ENCODE assay signal across 8 mouse cellular contexts in genomic region chrX:36111622-36112421, GRCm38 (mm10). TPM values are rescaled to one million over a fixed set of nuclear protein-coding genes. Genes with fewer than 3 reads are reported as not detected.
A peak's percentile ranks its signal among the peaks of the same experiment; 100 is the strongest.
DNase-seq lines count a peak whose midpoint lies in the region; ATAC-seq and TF ChIP-seq lines count a peak whose summit lies in the region.

Gene Il13ra1 (plus strand): TSS chrX:36112110.

- H3K36me3 ChIP-seq in C2C12 (ENCODE audit: control insufficient read depth, insufficient read depth), result no peaks in the 10 kb centered on the region
- no peaks in the 10 kb centered on the region for H3K36me3 ChIP-seq in embryonic facial prominence, embryonic 15.5 days
- H3K36me3 ChIP-seq in heart, embryonic 14.5 days (ENCODE audit: control insufficient read depth, insufficient read depth, low read length), result no peaks in the 10 kb centered on the region
- no peaks in the 10 kb centered on the region for H3K36me3 ChIP-seq in kidney, embryonic 16.5 days (ENCODE audit: insufficient read depth, low read length)
- H3K36me3 ChIP-seq in lung, embryonic 16.5 days (ENCODE audit: control insufficient read depth, insufficient read depth, low read length), result no peaks in the 10 kb centered on the region

- DNase-seq in adrenal gland, postnatal 25 days, result peak; percentile 37
- peak; percentile 5 for DNase-seq in ovary, adult 18-20 months (ENCODE audit: low spot score)
- peak; percentile 8 for DNase-seq in urinary bladder, postnatal 10 days (ENCODE audit: low spot score)

- H3K9ac ChIP-seq in embryonic facial prominence, embryonic 15.5 days, result no peak within 1 kb of the TSS; the same call in 1 of the 2 replicates
- peak within 1 kb of the TSS; percentile 75 for H3K9ac ChIP-seq in heart, embryonic 14.5 days (ENCODE audit: low read length)
- peak within 1 kb of the TSS; percentile 74 for H3K9ac ChIP-seq in kidney, embryonic 16.5 days (replicated peaks; ENCODE audit: low read length)
- H3K9ac ChIP-seq in lung, embryonic 16.5 days (ENCODE audit: low read length), result peak within 1 kb of the TSS; percentile 68

- peak within 1 kb of the TSS; percentile 26 for H3K4me3 ChIP-seq in C2C12 (ENCODE audit: insufficient read depth, poor library complexity, severe bottlenecking)
- H3K4me3 ChIP-seq in embryonic facial prominence, embryonic 15.5 days (replicated peaks), result peak within 1 kb of the TSS; percentile 52
- H3K4me3 ChIP-seq in heart, embryonic 14.5 days (ENCODE audit: control insufficient read depth in 1 of 2, insufficient read depth in 1 of 2, low read depth in 1 of 2, low read length in 2 of 2), result peak within 1 kb of the TSS; percentile 55 to 82
- peak within 1 kb of the TSS; percentile 57 for H3K4me3 ChIP-seq in kidney, embryonic 16.5 days (ENCODE audit: low read length)
- H3K4me3 ChIP-seq in lung, embryonic 16.5 days (ENCODE audit: low read length), result peak within 1 kb of the TSS; percentile 64

- peaks cover 1% of the 10 kb centered on the region for H3K79me3 ChIP-seq in C2C12 (ENCODE audit: low read depth)

- no peak for TF ChIP-seq CTCF in C2C12 (IDR thresholded peaks at IDR 0.05; ENCODE audit: control insufficient read depth, insufficient read depth, insufficient read length)

- ATAC-seq in embryonic facial prominence, embryonic 15.5 days (ENCODE audit: insufficient number of reproducible peaks, low FRiP score, low TSS enrichment, low read depth), result peak; percentile 57
- peak; percentile 64; the same call in 1 of the 2 replicates for ATAC-seq in heart, embryonic 14.5 days (ENCODE audit: insufficient number of reproducible peaks, insufficient read depth, low FRiP score, low read depth)
- ATAC-seq in kidney, embryonic 16.5 days (ENCODE audit: low FRiP score, low TSS enrichment), result peak; percentile 95
- peak; percentile 91 for ATAC-seq in lung, embryonic 16.5 days (ENCODE audit: low read depth)

- H3K4me1 ChIP-seq in embryonic facial prominence, embryonic 15.5 days, result no peaks in the 10 kb centered on the region
- peaks cover 0 to 2% of the 10 kb centered on the region in 2 experiments; a peak in 2 of 4 replicates for H3K4me1 ChIP-seq in heart, embryonic 14.5 days (ENCODE audit: control insufficient read depth in 2 of 2, insufficient read depth in 2 of 2, low read length in 2 of 2)
- no peaks in the 10 kb centered on the region for H3K4me1 ChIP-seq in kidney, embryonic 16.5 days (ENCODE audit: insufficient read depth, low read length)
- H3K4me1 ChIP-seq in lung, embryonic 16.5 days (replicated peaks; ENCODE audit: control insufficient read depth, insufficient read depth, low read length), result no peaks in the 10 kb centered on the region

- peak within 1 kb of the TSS; percentile 74 for H3K4me2 ChIP-seq in embryonic facial prominence, embryonic 15.5 days (replicated peaks)
- peak within 1 kb of the TSS; percentile 55 for H3K4me2 ChIP-seq in heart, embryonic 14.5 days (ENCODE audit: low read length)
- H3K4me2 ChIP-seq in kidney, embryonic 16.5 days (replicated peaks; ENCODE audit: low read depth, low read length), result peak within 1 kb of the TSS; percentile 60
- peak within 1 kb of the TSS; percentile 66 for H3K4me2 ChIP-seq in lung, embryonic 16.5 days (ENCODE audit: low read depth, low read length)

- 17% methylated on average over 47 of the region's 51 CpGs for WGBS in embryonic facial prominence, embryonic 15.5 days
- 17% methylated on average over 48 of the region's 51 CpGs for WGBS in heart, embryonic 14.5 days
- 17% methylated on average over 32 of the region's 51 CpGs for WGBS in kidney, embryonic 16.5 days
- WGBS in lung, embryonic 16.5 days, result 15% methylated on average over 28 of the region's 51 CpGs

- H3ac ChIP-seq in C2C12 (ENCODE audit: control insufficient read depth, insufficient read length, low read depth), result peak within 1 kb of the TSS; percentile 90

- H3K79me2 ChIP-seq in C2C12 (ENCODE audit: control insufficient read depth, insufficient read depth), result no peaks in the 10 kb centered on the region

- H3K27me3 ChIP-seq in C2C12 (ENCODE audit: control insufficient read depth, insufficient read depth, insufficient read length), result no peaks in the 10 kb centered on the region
- H3K27me3 ChIP-seq in embryonic facial prominence, embryonic 15.5 days, result no peaks in the 10 kb centered on the region
- H3K27me3 ChIP-seq in heart, embryonic 14.5 days (ENCODE audit: control insufficient read depth, insufficient read depth, low read length), result no peaks in the 10 kb centered on the region
- H3K27me3 ChIP-seq in kidney, embryonic 16.5 days (ENCODE audit: insufficient read depth, low read length), result no peaks in the 10 kb centered on the region
- H3K27me3 ChIP-seq in lung, embryonic 16.5 days (ENCODE audit: control insufficient read depth, insufficient read depth, low read depth, low read length), result no peaks in the 10 kb centered on the region

- H3K27ac ChIP-seq in embryonic facial prominence, embryonic 15.5 days (replicated peaks), result no peak within 1 kb of the TSS
- H3K27ac ChIP-seq in heart, embryonic 14.5 days (replicated peaks in 1 of 2; ENCODE audit: control insufficient read depth in 1 of 2, insufficient read depth in 1 of 2, low read depth in 2 of 2, low read length in 2 of 2), result peak within 1 kb of the TSS; percentile 29 to 41; a peak in 2 of 4 replicates
- peak within 1 kb of the TSS; percentile 43; the same call in 1 of the 2 replicates for H3K27ac ChIP-seq in kidney, embryonic 16.5 days (ENCODE audit: low read length)
- H3K27ac ChIP-seq in lung, embryonic 16.5 days (ENCODE audit: low read length), result peak within 1 kb of the TSS; percentile 43; the same call in 1 of the 2 replicates

- H3K9me3 ChIP-seq in embryonic facial prominence, embryonic 15.5 days (replicated peaks), result no peaks in the 10 kb centered on the region
- no peaks in the 10 kb centered on the region for H3K9me3 ChIP-seq in heart, embryonic 14.5 days (ENCODE audit: control insufficient read depth, low read length)
- no peaks in the 10 kb centered on the region for H3K9me3 ChIP-seq in kidney, embryonic 16.5 days (ENCODE audit: low read length)
- no peaks in the 10 kb centered on the region for H3K9me3 ChIP-seq in lung, embryonic 16.5 days (ENCODE audit: control insufficient read depth, low read length)

TF ChIP-seq in C2C12, 6 proteins besides CTCF, POLR2A, EP300 and RAD21:
- no peak for TF ChIP-seq MYOG (IDR thresholded peaks at IDR 0.05; ENCODE audit: control insufficient read depth, extremely low read depth, insufficient read length)
- TF ChIP-seq USF1 (IDR thresholded peaks at IDR 0.05; ENCODE audit: low read depth), result no peak
- TF ChIP-seq CEBPB (IDR thresholded peaks at IDR 0.05; ENCODE audit: low read depth), result no peak
- TF ChIP-seq FOSL1 (IDR thresholded peaks at IDR 0.05; ENCODE audit: insufficient read depth, low read length, poor library complexity, severe bottlenecking), result no peak
- no peak for TF ChIP-seq MYOD1 (IDR thresholded peaks at IDR 0.05; ENCODE audit: control insufficient read depth, insufficient read length, low read depth)
- no peak for TF ChIP-seq MAX (IDR thresholded peaks at IDR 0.05)
TF ChIP-seq in C2C12: peak in this region for 0.

RNA-seq across cellular contexts. Expression of gene Il13ra1, which starts in this region (rescaled TPM):
- polyA plus RNA-seq in C2C12 (2012; fragmentation: generic; extraction: Trizol), result 6.3 TPM
- total RNA-seq in adrenal gland, postnatal 25 days (2021), result 10.2 and 10.3 TPM in 2 replicates
- polyA plus RNA-seq in embryonic facial prominence, embryonic 15.5 days (2015; fragmentation: Nextera tagmentation; extraction: Ambion mirVana), result 22.0 and 24.3 TPM in 2 replicates
- 36.4 and 38.1 TPM in 2 replicates for polyA plus RNA-seq in heart, embryonic 14.5 days (2014; fragmentation: Nextera tagmentation; extraction: Ambion mirVana)
- polyA plus RNA-seq in kidney, embryonic 16.5 days (2015; fragmentation: Nextera tagmentation; extraction: Ambion mirVana), result 32.5 and 34.7 TPM in 2 replicates
- polyA plus RNA-seq in lung, embryonic 16.5 days (2015; fragmentation: Nextera tagmentation; extraction: Ambion mirVana), result 33.0 and 33.5 TPM in 2 replicates
